Mouse (Mus musculus): ENCODE results near the gene Etnk2. TPM values are rescaled to one million over a fixed set of nuclear protein-coding genes. Genes with fewer than 3 reads are reported as not detected.

Gene Etnk2
- polyA plus RNA-seq, 1 experiment from 2014 or later, result 3.4 TPM

GRCm38 (mm10) chr1:133375696-133376346, 12.4 kb downstream of the Etnk2 start:
- Histone ChIP-seq H3K4me3 (ENCODE audit: low read length) (no peak overlapping the region), H3K27ac (ENCODE audit: low read length) (no peak overlapping the region), H3K4me1 (replicated peaks; ENCODE audit: control insufficient read depth, insufficient read depth, low read length) (peaks cover 7% of the 10 kb centered on the region; the same call in 1 of the 2 replicates), H3K4me2 (ENCODE audit: low read depth, low read length) (no peak overlapping the region), H3K36me3 (ENCODE audit: control insufficient read depth, insufficient read depth, low read length) (no peaks in the 10 kb centered on the region), H3K9ac (ENCODE audit: low read length) (no peak overlapping the region), H3K9me3 (ENCODE audit: control insufficient read depth, low read length) (no peaks in the 10 kb centered on the region), H3K27me3 (ENCODE audit: control insufficient read depth, insufficient read depth, low read depth, low read length) (no peaks in the 10 kb centered on the region)
- ATAC-seq (ENCODE audit: low read depth), result no peak
- 51% methylated on average over 10 of the region's 10 CpGs for WGBS

- Histone ChIP-seq H3K4me1 (replicated peaks; ENCODE audit: control insufficient read depth, insufficient read depth, low read length) (peaks cover 2% of the 10 kb centered on the region; the same call in 1 of the 2 replicates), H3K36me3 (ENCODE audit: control insufficient read depth, insufficient read depth, low read length) (no peaks in the 10 kb centered on the region), H3K9me3 (ENCODE audit: control insufficient read depth, low read length) (no peaks in the 10 kb centered on the region), H3K9ac (ENCODE audit: low read length) (no peak overlapping the region), H3K27ac (ENCODE audit: low read length) (no peak overlapping the region), H3K4me2 (ENCODE audit: low read depth, low read length) (no peak overlapping the region), H3K4me3 (ENCODE audit: low read length) (no peak overlapping the region), H3K27me3 (ENCODE audit: control insufficient read depth, insufficient read depth, low read depth, low read length) (no peaks in the 10 kb centered on the region)
- no peak for ATAC-seq (ENCODE audit: low read depth)
- WGBS, result 84% methylated on average over 5 of the region's 5 CpGs
These were observed 14.2 kb downstream of the Etnk2 start for GRCm38 (mm10) chr1:133377547-133377946.

GRCm38 (mm10) chr1:133379254-133379985, 16.0 kb downstream of the Etnk2 start:
- Histone ChIP-seq H3K27me3 (ENCODE audit: control insufficient read depth, insufficient read depth, low read depth, low read length) (no peaks in the 10 kb centered on the region), H3K9ac (ENCODE audit: low read length) (no peak overlapping the region), H3K27ac (ENCODE audit: low read length) (no peak overlapping the region), H3K4me1 (replicated peaks; ENCODE audit: control insufficient read depth, insufficient read depth, low read length) (no peaks in the 10 kb centered on the region; the same call in 1 of the 2 replicates), H3K9me3 (ENCODE audit: control insufficient read depth, low read length) (no peaks in the 10 kb centered on the region), H3K36me3 (ENCODE audit: control insufficient read depth, insufficient read depth, low read length) (no peaks in the 10 kb centered on the region), H3K4me2 (ENCODE audit: low read depth, low read length) (no peak overlapping the region), H3K4me3 (ENCODE audit: low read length) (no peak overlapping the region)
- ATAC-seq (ENCODE audit: low read depth), result no peak; the same call in 1 of the 2 replicates
- 58% methylated on average over 10 of the region's 10 CpGs for WGBS

- WGBS, result 69% methylated on average over 3 of the region's 3 CpGs
- Histone ChIP-seq H3K9me3 (ENCODE audit: control insufficient read depth, low read length) (no peaks in the 10 kb centered on the region), H3K4me1 (replicated peaks; ENCODE audit: control insufficient read depth, insufficient read depth, low read length) (no peaks in the 10 kb centered on the region; the same call in 1 of the 2 replicates), H3K36me3 (ENCODE audit: control insufficient read depth, insufficient read depth, low read length) (no peaks in the 10 kb centered on the region; the same call in 1 of the 2 replicates), H3K27ac (ENCODE audit: low read length) (no peak overlapping the region), H3K27me3 (ENCODE audit: control insufficient read depth, insufficient read depth, low read depth, low read length) (no peaks in the 10 kb centered on the region), H3K4me3 (ENCODE audit: low read length) (no peak overlapping the region), H3K9ac (ENCODE audit: low read length) (no peak overlapping the region), H3K4me2 (ENCODE audit: low read depth, low read length) (no peak overlapping the region)
- ATAC-seq (ENCODE audit: low read depth), result no peak
These were observed 16.6 kb downstream of the Etnk2 start for GRCm38 (mm10) chr1:133379986-133380320.

GRCm38 (mm10) chr1:133380347-133381065, 17.1 kb downstream of the Etnk2 start:
- Histone ChIP-seq H3K9ac (ENCODE audit: low read length) (no peak overlapping the region), H3K27me3 (ENCODE audit: control insufficient read depth, insufficient read depth, low read depth, low read length) (no peaks in the 10 kb centered on the region), H3K4me2 (ENCODE audit: low read depth, low read length) (no peak overlapping the region), H3K27ac (ENCODE audit: low read length) (no peak overlapping the region), H3K36me3 (ENCODE audit: control insufficient read depth, insufficient read depth, low read length) (no peaks in the 10 kb centered on the region; the same call in 1 of the 2 replicates), H3K9me3 (ENCODE audit: control insufficient read depth, low read length) (no peaks in the 10 kb centered on the region), H3K4me3 (ENCODE audit: low read length) (no peak overlapping the region), H3K4me1 (replicated peaks; ENCODE audit: control insufficient read depth, insufficient read depth, low read length) (no peaks in the 10 kb centered on the region; the same call in 1 of the 2 replicates)
- no peak for ATAC-seq (ENCODE audit: low read depth)
- whole genome bisulfite sequencing, result 63% methylated on average over 14 of the region's 14 CpGs

GRCm38 (mm10) chr1:133382008-133382407, 18.6 kb downstream of the Etnk2 start:
- Histone ChIP-seq H3K9ac (ENCODE audit: low read length) (no peak overlapping the region), H3K9me3 (ENCODE audit: control insufficient read depth, low read length) (no peaks in the 10 kb centered on the region), H3K27ac (ENCODE audit: low read length) (no peak overlapping the region), H3K4me1 (replicated peaks; ENCODE audit: control insufficient read depth, insufficient read depth, low read length) (peaks cover 3% of the 10 kb centered on the region; the same call in 1 of the 2 replicates), H3K27me3 (ENCODE audit: control insufficient read depth, insufficient read depth, low read depth, low read length) (no peaks in the 10 kb centered on the region), H3K4me2 (ENCODE audit: low read depth, low read length) (no peak overlapping the region), H3K4me3 (ENCODE audit: low read length) (no peak overlapping the region), H3K36me3 (ENCODE audit: control insufficient read depth, insufficient read depth, low read length) (peaks cover 4% of the 10 kb centered on the region; the same call in 1 of the 2 replicates)
- 4% methylated on average over 9 of the region's 9 CpGs for WGBS
- peak; percentile 11; the same call in 1 of the 2 replicates for ATAC-seq (ENCODE audit: low read depth)

- no peak overlapping the region for H3K4me2 ChIP-seq (ENCODE audit: low read depth, low read length)
- peaks cover 3% of the 10 kb centered on the region; the same call in 1 of the 2 replicates for H3K4me1 ChIP-seq (replicated peaks; ENCODE audit: control insufficient read depth, insufficient read depth, low read length)
- H3K9ac ChIP-seq (ENCODE audit: low read length), result no peak overlapping the region
- no peak overlapping the region for H3K27ac ChIP-seq (ENCODE audit: low read length)
- peaks cover 6% of the 10 kb centered on the region; the same call in 1 of the 2 replicates for H3K36me3 ChIP-seq (ENCODE audit: control insufficient read depth, insufficient read depth, low read length)
- ATAC-seq (ENCODE audit: low read depth), result no peak
- H3K27me3 ChIP-seq (ENCODE audit: control insufficient read depth, insufficient read depth, low read depth, low read length), result no peaks in the 10 kb centered on the region
- H3K4me3 ChIP-seq (ENCODE audit: low read length), result no peak overlapping the region
- 59% methylated on average over 12 of the region's 12 CpGs for WGBS
- H3K9me3 ChIP-seq (ENCODE audit: control insufficient read depth, low read length), result no peaks in the 10 kb centered on the region
These were observed 19.3 kb downstream of the Etnk2 start for GRCm38 (mm10) chr1:133382552-133383155.

- Histone ChIP-seq H3K9me3 (ENCODE audit: control insufficient read depth, low read length) (no peaks in the 10 kb centered on the region), H3K4me3 (ENCODE audit: low read length) (no peak overlapping the region), H3K4me2 (ENCODE audit: low read depth, low read length) (no peak overlapping the region), H3K27ac (ENCODE audit: low read length) (no peak overlapping the region), H3K36me3 (ENCODE audit: control insufficient read depth, insufficient read depth, low read length) (peaks cover 6% of the 10 kb centered on the region; the same call in 1 of the 2 replicates), H3K4me1 (replicated peaks; ENCODE audit: control insufficient read depth, insufficient read depth, low read length) (peaks cover 3% of the 10 kb centered on the region; the same call in 1 of the 2 replicates), H3K9ac (ENCODE audit: low read length) (no peak overlapping the region), H3K27me3 (ENCODE audit: control insufficient read depth, insufficient read depth, low read depth, low read length) (no peaks in the 10 kb centered on the region)
- WGBS, result 85% methylated on average over 14 of the region's 14 CpGs
- ATAC-seq (ENCODE audit: low read depth), result no peak
These were observed 19.9 kb downstream of the Etnk2 start for GRCm38 (mm10) chr1:133383157-133383783.

All from lung, embryonic 16.5 days (tissue).